Mouse (Mus musculus) mesoderm, embryonic 11.5 days (tissue): ENCODE measurements around the gene Il10ra.

Source experiments
- DNase-seq: peaks from one replicate; pipeline ENCODE4 v3.0.0-alpha.2; 2012; ENCODE audit warnings: low read depth, low spot score

Gene Il10ra

DNA sequence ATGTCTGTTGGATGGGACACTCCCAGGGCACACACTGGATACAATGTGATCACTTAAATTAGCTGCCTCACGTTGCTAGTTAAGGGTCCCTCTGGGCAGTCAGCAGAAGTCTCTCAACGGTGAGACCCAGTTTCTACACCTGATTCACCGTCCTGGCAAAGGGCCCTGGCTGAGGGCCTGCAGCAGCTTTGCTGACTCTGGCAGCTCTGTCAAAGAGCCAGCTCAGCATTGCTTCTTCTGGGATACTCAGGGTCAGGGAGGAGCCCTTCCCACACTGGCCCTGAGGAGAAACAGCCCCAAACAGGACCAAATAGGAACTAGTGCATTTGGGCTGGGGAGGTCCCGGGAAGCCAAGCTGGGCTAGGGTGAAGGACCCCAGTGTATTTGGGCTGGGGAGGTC is 7.5 kb downstream of the Il10ra start:
- DNase-seq, result no peak

DNA sequence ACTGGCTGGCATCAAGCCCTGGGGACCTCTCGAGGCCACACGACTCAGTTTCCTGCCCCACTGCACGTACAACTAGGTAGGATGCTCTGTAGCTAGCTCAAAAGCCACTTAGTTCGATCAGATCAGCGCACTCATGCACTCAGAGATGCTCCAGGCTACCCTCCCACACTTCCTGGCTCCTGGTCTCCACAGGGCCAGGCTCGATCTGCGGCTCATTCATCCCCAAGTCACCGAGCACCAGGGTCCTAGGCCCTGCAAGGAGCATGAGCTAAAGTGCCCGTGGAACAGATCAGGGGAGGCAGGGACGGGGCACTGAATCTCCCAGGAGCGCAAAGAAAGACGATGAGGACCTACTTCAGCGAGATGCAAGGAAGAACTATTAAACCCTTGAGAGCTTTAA is 9.9 kb downstream of the Il10ra start:
- DNase-seq, result no peak

DNA sequence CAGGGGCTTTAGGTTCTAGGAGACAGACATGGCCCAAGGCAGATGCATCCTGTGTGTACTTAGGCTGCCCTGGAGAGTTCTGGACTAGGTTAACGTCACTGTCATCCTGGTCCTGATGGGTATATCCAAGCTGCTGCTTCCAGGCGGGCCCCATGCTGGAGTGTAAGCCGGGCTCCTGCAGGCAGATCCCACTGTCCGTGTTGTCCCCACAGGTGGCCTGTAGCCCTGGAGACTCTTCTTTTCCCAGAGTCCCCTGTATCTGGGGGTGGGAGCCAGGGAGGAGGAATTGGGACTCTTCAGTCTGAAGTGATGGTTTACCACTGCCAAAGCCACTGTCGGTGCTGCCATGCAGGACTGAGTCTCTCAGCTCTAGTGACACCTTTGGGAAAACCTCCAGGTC is 13.0 kb downstream of the Il10ra start:
- DNase-seq, result no peak

DNA sequence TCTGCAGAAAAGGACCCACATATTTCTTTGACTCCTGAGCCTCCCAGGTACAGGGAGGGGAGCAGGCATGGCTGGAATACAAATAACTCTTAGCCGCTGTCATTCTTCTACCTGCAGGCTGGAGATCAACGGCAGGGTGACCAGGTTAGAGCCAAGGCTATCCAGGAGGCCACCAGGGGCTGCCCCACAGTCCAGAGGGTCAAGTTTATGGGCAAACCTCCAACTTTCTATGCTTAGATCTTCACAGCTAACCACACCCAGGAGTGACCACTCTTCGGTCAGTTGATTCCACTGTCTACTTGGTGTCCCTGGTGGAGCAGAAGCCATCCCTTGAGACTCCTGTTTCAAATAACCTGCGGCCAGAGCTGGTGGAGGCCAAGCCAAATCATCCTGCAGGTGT is 13.5 kb downstream of the Il10ra start:
- no peak for DNase-seq

DNA sequence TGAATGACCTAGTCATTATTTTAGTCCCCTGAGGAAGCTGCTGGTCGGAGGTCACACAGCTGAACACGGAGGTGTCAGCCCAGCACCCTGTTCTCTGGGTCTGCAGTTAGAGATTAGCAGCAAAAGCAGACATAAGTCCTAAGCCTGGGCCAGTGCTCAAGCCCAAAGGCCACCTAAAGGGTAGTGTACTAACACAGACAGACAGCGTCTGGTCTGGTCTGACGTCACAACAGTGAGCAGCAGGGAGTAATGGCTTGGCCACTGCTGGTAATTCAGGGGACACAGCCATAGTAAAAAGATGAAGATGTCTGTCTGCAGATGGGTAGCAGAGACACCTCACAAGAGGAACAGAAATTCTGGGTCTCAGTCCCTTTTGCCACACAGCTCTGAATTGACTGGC is 14.3 kb downstream of the Il10ra start:
- no peak for DNase-seq

DNA sequence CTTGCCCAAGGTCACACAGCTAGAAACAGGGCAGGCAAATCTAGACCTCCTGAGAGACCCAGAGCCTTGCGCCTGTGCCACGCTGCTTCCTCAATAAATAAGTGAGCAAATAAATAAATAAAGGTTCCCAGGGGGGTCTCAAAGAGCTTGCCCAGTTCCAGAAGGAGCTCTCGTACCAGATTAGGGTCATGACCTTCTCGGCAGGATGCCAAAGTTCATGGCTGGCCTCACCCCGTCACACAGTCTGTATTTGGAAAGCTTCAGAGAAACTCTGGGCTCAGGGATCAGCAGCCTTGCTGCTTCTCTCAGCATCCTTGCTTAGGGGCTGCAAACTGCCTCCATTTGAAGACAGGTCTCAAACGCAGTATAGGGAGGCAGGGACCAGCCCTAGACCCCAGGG is 14.9 kb downstream of the Il10ra start:
- peak; percentile 13 for DNase-seq

DNA sequence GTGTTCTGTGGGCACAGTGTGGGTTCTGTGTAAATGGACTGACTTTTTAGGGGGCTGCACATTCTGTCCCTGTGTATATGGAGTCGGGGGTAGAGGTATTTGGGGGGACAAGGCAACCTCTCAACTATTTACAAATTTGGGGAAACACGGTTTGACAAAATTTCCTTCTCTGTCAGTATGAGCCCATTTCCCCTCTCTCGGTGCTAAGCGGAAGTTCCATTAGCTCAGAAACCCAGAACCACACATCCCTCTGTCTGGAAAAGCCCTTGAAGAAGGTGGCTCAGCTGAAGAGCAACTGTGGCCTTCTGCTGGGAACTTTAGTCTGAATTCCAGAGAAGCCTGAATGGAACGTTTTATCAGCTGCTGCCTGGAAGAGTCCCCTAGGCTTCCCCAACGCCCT is 16.6 kb downstream of the Il10ra start:
- no peak for DNase-seq

DNA sequence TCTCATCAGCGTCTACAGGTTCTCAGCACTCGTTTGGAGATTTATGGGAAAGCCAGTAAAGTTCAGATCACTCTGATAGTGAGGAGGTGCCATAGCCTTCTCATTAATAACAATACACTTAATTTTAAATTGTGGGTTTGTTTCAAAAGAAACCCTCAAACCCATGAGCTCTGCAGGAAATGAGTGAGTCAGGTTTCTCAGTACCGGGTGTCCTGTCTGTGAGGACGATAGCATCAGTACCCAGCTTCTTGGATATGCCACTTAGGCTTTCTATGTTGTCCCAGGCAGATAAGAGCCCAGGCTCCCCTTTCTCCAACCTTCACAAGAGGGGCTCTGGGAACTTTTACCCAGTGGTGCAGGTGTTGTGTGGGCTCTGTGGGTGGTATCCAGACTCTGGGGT is 17.0 kb downstream of the Il10ra start:
- no peak for DNase-seq

DNA sequence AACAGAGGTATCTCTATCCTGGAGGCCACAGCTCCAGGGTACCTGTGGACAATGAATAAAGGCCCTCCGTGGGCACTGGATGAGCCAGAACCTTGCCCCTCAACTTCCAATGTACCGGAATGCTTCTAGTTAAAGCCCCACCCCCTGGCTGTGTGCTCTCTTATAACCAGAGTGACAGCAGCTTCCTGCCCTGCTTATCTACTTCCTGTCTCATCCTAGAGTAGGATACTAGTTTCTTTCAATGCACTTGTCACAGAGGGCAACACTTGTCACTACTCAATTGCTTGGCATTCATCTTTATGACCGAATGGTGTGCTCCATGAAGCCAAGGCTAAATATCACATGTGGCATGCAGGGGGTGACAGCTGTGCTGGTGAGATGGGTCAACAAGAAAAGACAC is 17.7 kb downstream of the Il10ra start:
- DNase-seq, result no peak

DNA sequence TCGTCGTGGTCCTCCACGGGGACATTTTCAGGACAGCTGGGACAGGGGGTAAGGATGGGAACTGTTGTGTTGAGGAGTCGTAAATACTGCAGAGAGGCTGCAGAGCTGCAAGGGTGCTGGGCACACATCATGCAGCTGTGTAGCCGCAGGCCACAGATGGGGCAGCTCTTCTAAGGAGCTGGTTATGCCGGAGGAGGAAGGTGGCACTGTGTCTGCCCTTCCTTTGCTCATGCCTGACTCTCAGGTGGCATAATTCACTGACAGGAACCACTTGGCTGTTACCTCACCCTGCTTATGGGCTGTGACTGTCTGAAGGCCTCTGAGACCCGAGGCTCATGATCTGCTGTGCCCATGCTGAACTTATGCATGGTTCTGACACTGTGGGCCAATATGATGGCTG is 18.6 kb downstream of the Il10ra start:
- no peak for DNase-seq

DNA sequence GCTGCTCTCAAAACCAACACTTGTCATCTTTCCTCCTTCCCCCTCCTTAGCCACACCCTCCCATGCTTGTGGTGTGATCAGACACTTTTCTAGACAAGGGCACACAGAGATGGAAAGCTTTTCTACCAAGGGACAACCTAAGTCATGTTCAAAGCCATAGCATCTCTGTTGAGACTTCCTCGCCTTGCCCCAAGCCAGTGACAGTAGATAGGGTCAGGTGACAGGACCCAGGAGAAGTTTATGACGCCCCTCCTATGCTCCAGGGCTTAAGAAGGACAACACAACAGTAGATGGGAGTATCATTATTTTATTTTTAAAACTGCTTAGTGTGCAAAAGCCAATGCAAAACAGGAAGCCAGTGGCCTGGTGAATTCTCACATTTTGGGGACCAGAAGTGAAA is 21.4 kb downstream of the Il10ra start:
- DNase-seq, result no peak

DNA sequence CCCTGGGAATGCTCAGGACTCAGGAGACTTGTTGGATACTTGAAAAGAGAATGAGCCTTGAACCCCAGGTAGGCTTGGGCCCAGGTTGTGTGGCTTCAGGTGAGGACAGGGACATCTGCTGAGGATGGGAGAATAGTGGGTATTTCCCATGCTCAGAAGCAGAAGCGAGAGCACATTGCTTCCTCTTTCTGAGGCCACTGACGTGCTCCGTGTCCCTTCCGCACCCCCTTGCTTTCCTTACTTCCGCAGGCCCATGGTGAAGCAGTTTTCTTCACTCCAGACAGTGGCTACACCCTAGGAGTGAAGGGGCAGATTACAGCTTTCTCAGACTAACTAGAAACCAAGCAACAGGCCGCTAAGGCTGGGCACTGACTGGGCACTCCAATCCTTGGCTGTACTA is 22.9 kb downstream of the Il10ra start:
- no peak for DNase-seq

DNA sequence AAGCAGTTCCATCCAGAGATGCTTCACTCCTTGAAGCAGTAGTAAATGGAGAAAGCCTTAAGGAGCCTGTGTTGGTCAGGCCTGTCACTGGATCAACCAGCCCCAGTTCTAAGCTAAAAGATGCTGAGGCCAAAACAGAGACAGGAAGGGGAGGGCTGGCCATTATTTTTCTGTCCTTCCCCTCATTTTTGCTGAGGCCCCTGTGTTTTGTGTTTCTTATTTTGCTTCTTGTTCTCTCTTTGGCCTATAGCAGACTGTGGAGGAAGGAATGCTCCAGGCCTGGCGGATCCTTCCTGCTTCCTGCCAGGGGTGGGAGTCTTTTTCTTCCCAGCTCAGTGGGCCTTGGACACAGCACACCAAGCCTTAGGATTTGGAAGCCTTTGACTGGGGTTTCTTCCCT is 23.5 kb downstream of the Il10ra start:
- no peak for DNase-seq

DNA sequence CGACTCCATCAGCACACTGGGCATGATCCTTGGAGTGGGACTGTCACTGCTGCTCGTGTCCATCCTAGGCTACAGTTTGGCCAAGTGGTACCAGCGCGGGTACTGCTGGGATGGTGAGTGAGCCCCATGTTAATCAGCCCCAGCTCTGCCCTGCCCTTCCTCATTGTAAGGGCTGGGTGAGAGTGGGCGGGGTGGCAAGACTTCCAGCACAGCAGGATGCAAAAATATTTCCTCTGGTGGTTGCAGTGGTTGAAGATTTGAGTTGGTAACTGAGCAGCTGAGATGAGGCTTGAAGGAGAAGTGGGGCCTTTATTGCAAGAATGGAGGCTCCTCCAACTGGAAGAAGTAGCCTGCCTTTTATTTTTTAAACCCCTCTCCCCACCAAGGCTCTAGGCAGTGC is 27.6 kb downstream of the Il10ra start:
- no peak for DNase-seq

DNA sequence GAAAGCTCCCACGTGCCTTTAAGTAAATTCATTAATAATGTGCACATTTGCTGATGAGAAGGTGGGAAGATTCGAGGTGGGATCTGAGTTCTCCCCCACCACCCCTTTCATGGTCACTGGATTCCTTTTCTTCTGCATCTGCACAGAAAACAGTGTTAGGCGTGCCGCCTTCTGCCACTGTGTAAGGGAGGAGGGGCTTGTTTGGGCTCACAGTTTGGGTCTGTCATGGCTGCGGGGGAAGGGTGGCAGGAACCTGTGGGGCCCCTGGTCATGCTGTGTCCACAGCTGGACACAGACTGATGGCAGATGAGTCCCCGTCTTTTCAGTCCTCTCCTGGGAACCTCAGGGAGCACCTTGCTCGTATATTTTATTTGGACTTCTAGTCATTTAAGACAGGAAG is 32.2 kb downstream of the Il10ra start:
- no peak for DNase-seq

DNA sequence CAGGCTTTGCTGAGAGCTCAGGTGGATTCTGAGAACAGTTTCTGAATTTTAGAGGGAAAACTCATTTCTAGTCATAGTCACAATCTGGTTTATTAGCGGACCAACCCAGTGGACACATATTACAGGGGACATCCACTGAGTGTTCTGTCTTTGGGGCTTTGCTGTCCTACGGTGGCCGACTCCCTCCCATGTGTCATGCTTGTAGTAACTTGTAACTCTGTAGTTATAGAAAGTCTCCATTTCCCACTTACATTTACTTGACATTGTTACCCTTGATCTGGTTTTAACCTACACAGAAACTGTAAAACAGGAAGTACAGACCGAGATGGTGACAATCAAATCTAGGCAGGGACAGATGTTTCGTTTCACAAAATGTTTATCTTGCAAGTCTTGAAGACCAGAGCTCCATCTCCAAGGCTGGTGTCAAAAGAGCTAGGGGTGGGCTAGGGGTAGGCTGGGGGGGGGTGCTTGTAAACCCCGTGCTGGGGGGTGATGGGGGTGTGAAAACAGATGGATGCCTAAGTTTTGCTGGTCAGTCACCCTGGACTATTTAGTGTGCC is 33.2 kb downstream of the Il10ra start:
- DNase-seq, result no peak

DNA sequence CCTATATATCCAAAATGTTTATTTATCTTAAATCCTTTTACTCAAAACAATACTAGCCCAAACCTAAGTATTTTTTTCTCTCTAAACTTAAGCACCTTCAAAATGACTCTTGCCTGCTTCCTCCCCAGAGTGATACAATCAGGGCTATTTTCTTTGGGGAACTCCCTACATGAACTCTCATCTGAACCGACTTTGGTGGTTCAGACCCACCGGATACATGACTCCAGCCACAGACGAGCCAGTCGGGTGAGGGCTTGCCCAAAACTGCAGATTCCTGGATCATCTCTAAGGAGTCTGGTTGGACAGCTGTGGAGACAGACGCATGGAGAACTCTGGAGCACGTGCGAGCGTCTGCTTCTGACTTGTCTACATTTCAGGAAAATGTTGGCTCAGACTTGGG is 39.6 kb downstream of the Il10ra start:
- no peak for DNase-seq

DNA sequence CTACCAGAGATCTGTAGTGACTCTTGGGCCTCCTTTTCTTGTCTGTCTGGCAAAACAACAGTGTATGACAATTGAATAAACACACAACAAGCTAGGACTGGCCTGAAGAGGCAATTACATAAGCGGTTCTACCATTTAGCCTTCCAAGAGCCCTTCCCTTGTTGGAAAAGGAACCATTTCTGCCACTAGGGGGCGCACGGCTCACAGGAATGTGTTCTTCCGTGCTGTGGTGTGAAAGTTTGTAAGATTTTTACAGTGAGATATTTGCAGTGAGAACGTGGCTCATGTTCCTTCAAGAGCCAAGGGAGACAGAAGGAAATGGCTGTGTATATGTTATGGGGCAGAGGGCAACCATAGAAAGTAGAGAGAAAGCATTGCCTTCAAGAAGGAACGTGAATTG is 47.4 kb downstream of the Il10ra start:
- peak; percentile 86 for DNase-seq

DNA sequence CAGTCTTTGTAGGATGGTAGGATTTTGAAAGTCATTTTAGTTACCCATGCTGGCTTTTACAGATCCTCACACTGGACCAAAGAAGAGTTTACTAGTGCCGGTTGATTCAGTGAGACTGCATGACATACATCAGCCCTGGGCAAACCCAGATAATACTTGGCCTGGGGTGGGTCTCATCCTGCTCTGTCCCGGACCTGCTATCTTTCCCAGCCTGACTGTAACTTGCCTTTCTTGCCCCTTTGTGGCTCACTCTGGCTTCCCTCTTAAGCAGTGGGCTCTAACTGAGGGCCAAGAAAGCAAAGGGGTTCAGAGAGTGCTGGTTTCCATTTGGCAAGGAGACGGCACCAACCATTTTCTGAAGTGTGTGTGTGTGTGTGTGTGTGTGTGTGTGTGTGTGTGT is 49.3 kb downstream of the Il10ra start:
- DNase-seq, result no peak

DNA sequence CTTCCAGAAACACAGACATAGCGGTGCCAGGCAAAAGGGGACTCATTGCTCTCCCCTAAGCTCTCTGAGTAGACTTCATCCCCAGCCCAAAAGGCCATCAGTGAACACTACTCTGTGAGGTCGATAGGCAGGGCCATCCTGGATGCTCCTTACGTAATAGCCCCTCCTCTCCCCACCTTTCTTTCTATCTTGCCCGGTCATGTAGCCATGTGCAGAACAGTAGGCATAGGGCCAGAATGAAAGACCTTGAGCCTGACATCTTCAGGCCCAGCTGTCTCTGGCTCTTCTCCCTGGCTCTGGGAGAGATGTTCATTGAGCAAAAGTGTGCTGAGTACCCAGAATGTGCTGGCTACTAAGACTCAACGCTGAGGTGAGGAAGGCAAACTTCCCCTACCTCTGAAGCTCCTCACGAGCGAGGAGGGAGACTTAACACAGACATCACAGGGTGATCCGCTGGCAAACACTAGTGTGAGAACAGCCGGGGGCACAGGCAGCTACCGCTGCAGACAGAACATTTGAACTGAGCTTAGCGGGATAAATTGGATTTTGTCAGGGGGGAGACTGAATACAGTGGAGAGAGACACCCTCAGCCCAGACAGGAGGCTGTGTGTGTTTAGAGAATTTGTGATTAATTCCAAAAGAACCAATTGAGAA is 53.3 kb downstream of the Il10ra start:
- DNase-seq, result no peak

DNA sequence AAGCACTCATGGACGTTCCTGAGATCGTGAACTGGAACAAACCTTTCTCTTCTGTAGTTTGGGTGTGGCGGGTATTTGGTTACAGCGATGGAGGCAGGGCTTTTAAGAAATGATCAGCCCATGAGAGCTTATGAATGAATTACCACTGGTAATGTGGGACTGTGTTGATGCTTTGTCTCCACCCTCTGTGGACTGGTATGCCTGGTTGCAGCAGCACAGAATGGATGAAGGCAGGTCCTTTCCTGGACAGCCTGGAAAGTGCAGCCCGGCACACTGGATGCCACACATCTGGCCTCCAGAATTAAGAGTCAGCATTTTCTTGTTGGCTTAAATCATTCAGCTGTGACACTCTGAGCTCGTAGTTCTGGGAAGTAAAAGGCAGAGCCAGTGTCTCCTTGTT is 56.9 kb downstream of the Il10ra start:
- DNase-seq, result no peak

DNA sequence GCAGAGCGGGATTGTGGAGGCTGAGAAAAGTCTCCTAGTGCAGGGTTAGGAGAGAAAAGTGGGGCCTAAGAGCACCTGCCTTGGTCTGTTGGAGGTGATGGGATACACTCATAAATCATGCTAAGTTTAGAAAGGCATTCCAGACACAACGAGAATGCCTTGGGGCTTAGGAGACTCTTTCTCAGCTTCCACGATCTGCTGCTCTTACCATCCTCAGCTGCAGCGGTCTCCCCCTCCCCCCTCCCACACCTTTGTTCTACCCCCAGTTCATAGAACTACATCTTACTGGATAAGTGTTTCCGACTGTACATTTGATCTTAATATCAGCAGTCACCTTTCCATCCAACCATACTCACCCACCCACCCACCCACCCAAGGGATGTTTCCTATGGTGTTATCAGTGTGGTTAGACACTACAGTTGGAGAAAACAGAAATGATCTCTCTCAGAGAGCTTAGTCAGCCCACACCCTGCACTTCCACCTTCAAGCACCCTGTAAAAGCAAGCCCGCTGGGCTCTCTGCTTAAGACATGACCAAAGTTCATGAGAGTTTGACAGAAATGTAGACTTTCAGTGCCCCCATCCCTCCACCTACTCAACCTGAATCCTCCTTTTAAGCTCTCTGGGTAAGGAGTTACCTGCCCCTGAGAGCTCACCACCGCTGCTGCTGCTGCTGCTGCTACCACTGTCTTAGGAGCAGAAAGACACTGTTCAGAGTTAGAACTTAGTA is 61.8 kb downstream of the Il10ra start:
- DNase-seq, result no peak

DNA sequence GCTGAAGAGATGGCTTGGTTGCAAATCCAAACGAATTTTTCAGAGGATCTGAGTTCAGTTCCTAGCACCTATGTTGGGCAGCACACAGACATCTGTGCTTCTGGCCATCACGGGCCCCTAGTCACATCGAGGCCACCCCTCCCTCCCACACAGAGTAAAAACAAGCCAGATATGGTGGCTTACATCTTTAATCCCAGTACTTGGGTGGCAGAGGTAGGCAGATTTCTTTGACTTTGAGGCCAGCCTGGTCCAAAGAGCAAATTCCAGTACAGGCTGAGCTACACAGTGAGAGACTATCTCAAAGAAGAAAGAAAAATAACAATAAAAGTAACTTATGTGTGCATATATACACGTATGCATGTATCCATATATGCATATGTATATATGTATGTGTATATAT is 62.8 kb downstream of the Il10ra start:
- no peak for DNase-seq
